Mouse (Mus musculus): Measurements from ENCODE around the gene Cd274. TPM values are rescaled to one million over a fixed set of nuclear protein-coding genes. Genes with fewer than 3 reads are reported as not detected.

Cd274 gene
- polyA plus RNA-seq, 1 experiment from 2014 or later: 0.29 TPM

- H3K27ac ChIP-seq: no peak overlapping the region
- WGBS: 86% methylated on average over 16 of the region's 16 CpGs
- no peak overlapping the region for H3K4me3 ChIP-seq
- H3K36me3 ChIP-seq (replicated peaks): no peaks in the 10 kb centered on the region
- no peaks in the 10 kb centered on the region for H3K9me3 ChIP-seq
- DNase-seq (ENCODE audit: extremely low spot score, low spot score): no peak
- no peaks in the 10 kb centered on the region for H3K27me3 ChIP-seq (ENCODE audit: poor library complexity, severe bottlenecking)
- no peaks in the 10 kb centered on the region for H3K4me1 ChIP-seq
These were observed 54.9 kb downstream of the Cd274 start for GRCm38 (mm10) chr19:29422013-29422645.

GRCm38 (mm10) chr19:29422796-29423195 is 55.5 kb downstream of the Cd274 start:
- WGBS: 85% methylated on average over 7 of the region's 7 CpGs
- H3K27ac ChIP-seq: no peak overlapping the region

GRCm38 (mm10) chr19:29430516-29430915 is 63.3 kb downstream of the Cd274 start:
- H3K27me3 ChIP-seq (ENCODE audit: poor library complexity, severe bottlenecking): no peaks in the 10 kb centered on the region
- H3K4me3 ChIP-seq: no peak overlapping the region
- 88% methylated on average over 3 of the region's 3 CpGs for WGBS
- H3K27ac ChIP-seq: no peak overlapping the region
- DNase-seq (ENCODE audit: extremely low spot score, low spot score): no peak
- no peaks in the 10 kb centered on the region for H3K4me1 ChIP-seq
- H3K9me3 ChIP-seq: no peaks in the 10 kb centered on the region
- H3K36me3 ChIP-seq (replicated peaks): no peaks in the 10 kb centered on the region

More at GRCm38 (mm10) chr19:29422796-29423195, 55.5 kb downstream of the Cd274 start:
- no peak for DNase-seq (ENCODE audit: extremely low spot score, low spot score)
- H3K9me3 ChIP-seq: no peaks in the 10 kb centered on the region
- no peaks in the 10 kb centered on the region for H3K36me3 ChIP-seq (replicated peaks)
- H3K4me3 ChIP-seq: no peak overlapping the region
- H3K27me3 ChIP-seq (ENCODE audit: poor library complexity, severe bottlenecking): no peaks in the 10 kb centered on the region
- H3K4me1 ChIP-seq: no peaks in the 10 kb centered on the region

- no peaks in the 10 kb centered on the region for H3K36me3 ChIP-seq (replicated peaks)
- H3K27me3 ChIP-seq (ENCODE audit: poor library complexity, severe bottlenecking): no peaks in the 10 kb centered on the region
- no peaks in the 10 kb centered on the region for H3K9me3 ChIP-seq
- H3K4me3 ChIP-seq: no peak overlapping the region
- H3K27ac ChIP-seq: no peak overlapping the region
- 83% methylated on average over 3 of the region's 3 CpGs for WGBS
- no peaks in the 10 kb centered on the region for H3K4me1 ChIP-seq
- no peak for DNase-seq (ENCODE audit: extremely low spot score, low spot score)
These were observed 63.7 kb downstream of the Cd274 start for GRCm38 (mm10) chr19:29430953-29431352.

- H3K4me3 ChIP-seq: no peak overlapping the region
- no peaks in the 10 kb centered on the region for H3K9me3 ChIP-seq
- H3K4me1 ChIP-seq: peaks cover 8% of the 10 kb centered on the region; the same call in 1 of the 2 replicates
- H3K36me3 ChIP-seq (replicated peaks): no peaks in the 10 kb centered on the region
- H3K27ac ChIP-seq: no peak overlapping the region
- DNase-seq (ENCODE audit: extremely low spot score, low spot score): no peak
- H3K27me3 ChIP-seq (ENCODE audit: poor library complexity, severe bottlenecking): no peaks in the 10 kb centered on the region
- WGBS: 88% methylated on average over 18 of the region's 18 CpGs
These were observed 69.7 kb downstream of the Cd274 start for GRCm38 (mm10) chr19:29436793-29437479.

Other genes with a start within 250 kb of the Cd274 start
- gene Jak2, start 115.6 kb upstream of the Cd274 start, polyA plus RNA-seq (2016; fragmentation: Nextera tagmentation; extraction: Ambion mirVana): 5.3 and 6.1 TPM in 2 replicates
- 5.0 and 5.3 TPM in 2 replicates for gene Insl6, start 42.1 kb upstream of the Cd274 start, polyA plus RNA-seq (2016; fragmentation: Nextera tagmentation; extraction: Ambion mirVana)
- 0.37 and 0.81 TPM in 2 replicates for gene Rln1, start 32.8 kb upstream of the Cd274 start, polyA plus RNA-seq (2016; fragmentation: Nextera tagmentation; extraction: Ambion mirVana)
- 38.0 and 39.7 TPM in 2 replicates for gene Plgrkt, start 65 bp upstream of the Cd274 start, polyA plus RNA-seq (2016; fragmentation: Nextera tagmentation; extraction: Ambion mirVana)
- not detected in 2 replicates for gene Pdcd1lg2, start 43.5 kb downstream of the Cd274 start, polyA plus RNA-seq (2016; fragmentation: Nextera tagmentation; extraction: Ambion mirVana)
- 11.7 and 11.9 TPM in 2 replicates for gene Ric1, start 154.8 kb downstream of the Cd274 start, polyA plus RNA-seq (2016; fragmentation: Nextera tagmentation; extraction: Ambion mirVana)